Mouse (Mus musculus) layer of hippocampus, postnatal 10 days (tissue): ENCODE data around the gene Dkk1. TPM values are rescaled to one million over a fixed set of nuclear protein-coding genes. Genes with fewer than 3 reads are reported as not detected.
"Not testable (repeated sequence)": the region's sequence is repeated elsewhere in the genome, so short reads cannot be mapped to it uniquely, and the experiment has no call there.

Source experiments
- DNase-seq, 2 experiments: peaks; one replicate each; pipeline ENCODE4 v3.0.0; 2021; ENCODE audit warnings: low spot score in 2 of 2
- long read RNA-seq: library from polyadenylated mRNA; stranded (forward); transcript quantifications from one replicate; pipeline ENCODE4 v2.0.0, GENCODE M21; 2023
- total RNA-seq, 2 experiments: library from RNA; stranded (reverse); gene quantifications; 2 replicates each; pipeline ENCODE4 v1.2.3; 2021

The Dkk1 gene
- total RNA-seq: not detected
- long read RNA-seq: 0 reads

DNA sequence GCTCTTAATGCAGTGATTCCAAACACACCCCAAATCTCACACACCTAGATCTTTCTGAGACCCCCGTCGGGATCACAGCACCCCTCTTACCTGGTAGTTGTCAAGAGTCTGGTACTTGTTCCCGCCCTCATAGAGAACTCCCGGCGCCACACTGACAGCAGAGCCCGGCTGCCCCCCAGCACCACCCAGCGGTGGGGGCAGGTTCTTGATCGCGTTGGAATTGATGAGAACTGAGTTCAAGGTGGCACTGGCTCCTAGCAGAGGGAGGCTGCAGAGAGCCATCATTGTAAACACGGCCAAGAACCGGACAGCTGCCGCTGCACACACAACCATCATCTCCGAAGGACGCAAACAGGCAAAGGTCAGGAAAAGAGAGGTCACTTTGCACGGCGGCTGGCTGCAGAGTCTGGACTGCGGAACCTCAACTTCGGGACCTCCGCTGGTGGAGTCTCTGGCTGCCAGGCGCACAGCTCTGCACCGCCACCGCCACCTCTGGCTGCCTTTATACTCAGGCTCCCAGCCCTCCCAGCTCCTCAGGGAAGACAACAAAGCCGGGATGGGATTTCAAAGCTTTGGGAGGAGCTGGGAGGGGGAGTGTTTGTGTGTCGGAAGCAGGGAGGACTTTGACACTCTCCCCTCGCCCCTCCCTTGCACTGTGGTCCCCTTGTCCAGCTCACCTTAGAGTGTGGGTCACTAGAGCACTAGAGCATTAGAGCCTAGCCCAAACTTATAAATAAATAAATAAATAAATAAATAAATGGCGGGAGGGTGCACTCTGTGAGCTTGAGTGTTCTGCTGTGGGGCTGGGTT lies at the start of gene Dkk1:
Gene Dkk1 (minus strand): TSS at position 622 of the 810 bp plus-strand sequence.
- DNase-seq: peak in 1 of 2 experiments; percentile 29

DNA sequence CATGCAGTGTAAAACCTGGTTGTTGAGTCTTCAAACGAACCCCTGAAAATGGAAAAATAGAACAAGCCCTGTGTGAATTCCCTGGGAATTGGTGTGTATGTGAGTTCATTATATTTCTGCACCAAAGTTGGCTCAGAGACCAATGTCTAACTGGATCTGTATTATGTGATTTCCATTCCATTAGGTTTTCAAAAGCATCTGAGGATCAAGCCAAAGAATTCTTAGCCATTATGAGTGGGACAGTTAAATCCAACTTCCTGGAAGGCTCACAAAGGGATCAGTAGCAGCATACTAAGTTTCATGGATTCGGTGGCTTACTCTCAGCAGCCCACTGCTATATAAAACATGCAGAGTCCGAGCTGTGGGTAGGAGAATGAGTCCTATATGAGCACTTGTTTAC lies 36.9 kb upstream of the Dkk1 start:
- DNase-seq: no peak

DNA sequence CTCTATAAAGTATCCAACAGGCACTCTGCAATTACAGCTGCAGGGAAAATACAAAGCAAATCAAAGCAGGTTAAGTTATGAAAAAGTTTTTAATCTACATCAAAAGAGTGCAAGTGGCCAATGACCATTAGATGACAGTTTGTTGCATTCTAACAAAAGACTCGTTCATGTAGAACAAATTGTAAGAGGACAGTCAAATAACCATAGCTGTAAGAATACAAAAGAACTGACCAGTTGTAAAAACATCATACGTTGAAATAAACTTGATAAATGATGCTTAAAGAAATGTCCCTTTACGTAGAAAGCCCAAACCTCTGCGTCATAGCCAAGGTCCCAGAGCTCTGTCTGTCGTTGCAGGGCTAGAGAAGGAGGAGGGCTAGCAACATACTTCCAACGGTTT lies 15.1 kb upstream of the Dkk1 start:
- no peak for DNase-seq

DNA sequence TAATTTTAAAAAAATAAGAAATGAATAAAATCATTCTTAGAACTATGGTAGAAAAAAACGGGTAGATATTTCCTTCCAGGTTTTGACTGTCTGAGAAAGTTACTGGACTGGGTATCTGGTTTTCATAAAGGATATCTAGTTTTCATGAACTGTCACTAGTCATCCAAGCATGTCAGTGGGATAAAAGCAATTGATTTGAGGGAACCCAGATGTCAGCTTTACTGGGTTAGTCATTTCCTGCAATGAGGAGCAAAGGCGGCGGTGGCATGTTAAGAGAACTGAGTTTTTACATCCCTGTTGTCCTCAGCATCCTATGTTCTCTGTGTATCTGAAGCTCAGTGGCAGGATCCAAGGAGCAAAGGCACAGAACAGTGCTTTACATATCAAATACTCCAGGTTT lies 14.4 kb upstream of the Dkk1 start:
- DNase-seq: no peak

DNA sequence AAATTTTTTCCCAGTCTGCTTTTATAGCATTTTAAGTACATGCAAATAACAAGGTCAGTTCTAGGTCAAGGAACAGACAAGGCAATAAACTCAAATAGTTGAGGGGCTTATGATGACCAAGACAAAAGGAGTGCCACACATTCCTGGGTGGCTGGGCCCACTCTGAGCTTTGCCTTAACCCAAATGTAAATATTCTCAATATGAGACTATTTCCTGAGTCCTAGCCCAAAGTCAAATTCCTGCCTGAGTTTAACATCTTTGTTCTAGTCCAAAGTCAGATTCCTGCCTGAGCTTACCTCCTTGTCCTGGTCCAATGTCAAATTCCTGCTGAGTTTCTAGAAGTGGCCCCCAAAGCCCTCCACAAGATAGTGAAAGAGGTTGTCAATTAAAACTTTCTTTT lies 8.6 kb upstream of the Dkk1 start:
- no peak for DNase-seq

DNA sequence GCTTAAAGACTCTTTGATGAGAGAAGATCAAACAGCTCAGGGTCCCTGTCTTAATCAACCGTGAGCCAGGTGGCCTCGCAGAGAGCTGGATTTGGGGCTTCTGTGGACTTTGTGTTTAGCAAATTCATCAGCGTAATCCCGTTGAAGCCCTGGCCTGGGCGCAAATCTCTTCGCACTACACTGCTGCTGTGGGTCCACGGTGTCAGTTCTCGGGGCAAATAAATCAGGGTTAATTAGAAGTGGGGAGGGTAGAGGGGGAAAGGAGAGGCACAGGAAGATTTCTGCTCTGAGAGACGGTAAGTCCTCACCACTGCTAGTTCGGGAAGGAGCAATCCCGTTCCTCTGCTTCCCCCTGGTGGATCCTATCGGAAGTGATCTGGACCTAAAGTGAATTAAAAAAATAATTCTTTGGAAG lies 5.0 kb upstream of the Dkk1 start:
- DNase-seq: peak; percentile 83 to 86

DNA sequence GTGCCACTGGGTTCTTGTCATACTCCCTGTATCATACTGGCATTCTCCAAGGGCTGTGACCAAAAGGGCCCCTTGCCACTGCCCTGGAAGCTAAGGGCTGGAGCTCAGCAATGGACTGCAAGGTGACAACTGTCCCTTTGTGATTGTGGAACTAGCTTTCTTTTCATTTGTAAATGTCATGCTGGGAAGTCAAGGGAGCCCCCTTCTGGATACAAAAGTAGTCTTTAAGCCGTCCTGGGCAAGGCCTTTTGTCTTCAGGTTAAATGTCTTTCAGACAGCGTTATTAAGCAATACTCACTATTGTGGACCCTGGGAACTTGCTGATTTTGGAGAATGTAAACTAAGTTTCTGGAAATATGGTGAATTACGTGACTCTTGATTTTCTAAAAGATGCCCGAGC lies 4.3 kb upstream of the Dkk1 start:
- no peak for DNase-seq

DNA sequence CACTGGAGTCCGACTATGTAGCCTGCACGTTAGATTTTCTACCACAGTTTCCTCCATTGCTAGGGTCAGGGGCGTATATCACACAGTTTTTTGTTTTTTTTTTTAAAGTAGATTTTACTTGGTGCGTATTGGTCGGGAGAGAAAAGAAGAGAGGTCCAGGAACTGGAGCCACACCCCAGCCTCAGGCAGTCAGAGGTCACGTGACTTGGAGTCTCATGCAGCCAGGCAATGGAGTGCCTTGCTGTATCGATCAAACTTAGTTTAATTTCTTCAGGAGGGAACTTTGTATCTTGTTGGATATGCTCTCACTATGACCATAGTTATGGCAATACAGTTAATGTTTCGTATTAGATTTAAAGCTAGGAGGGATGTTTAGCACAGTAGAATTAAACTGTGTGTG lies 2.8 kb upstream of the Dkk1 start:
- DNase-seq: no peak

DNA sequence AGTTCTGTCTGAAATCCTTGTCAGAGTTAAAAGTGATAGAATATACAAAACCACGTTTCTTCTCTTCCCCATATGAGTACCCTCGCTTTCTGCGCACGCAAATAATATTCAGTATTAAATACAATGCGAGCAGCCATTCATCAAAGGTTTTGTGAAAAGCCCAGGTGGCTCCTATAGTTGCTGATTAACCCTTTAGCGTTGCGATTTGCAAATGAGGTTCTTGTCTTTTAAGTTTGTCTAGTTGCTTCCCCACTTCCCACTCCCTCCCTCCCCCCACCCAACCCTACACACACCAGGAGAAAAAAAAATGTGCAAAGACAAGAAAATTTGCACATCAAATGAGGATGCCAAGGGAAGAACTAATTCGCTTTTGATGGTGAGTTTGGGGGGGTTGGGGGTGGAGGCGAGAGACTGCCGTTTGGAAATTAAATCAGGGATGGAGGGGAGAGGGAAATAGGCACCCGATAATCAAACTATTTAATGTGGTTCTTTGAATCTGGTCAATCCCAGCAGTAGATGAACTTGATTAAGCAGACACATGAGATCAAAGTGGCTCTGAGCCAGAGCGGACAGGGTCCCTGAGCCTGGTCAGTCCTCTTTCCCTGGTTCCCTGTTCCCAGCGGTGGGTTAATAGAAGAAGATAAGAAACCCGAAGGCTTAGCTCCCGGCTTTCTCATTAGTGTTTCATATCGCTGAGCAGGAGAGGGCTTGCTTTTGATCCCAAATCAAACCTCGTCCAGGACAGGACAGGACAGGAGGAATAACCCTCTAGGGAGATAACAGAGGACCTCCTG lies 586 bp upstream of the Dkk1 start:
- DNase-seq: no peak

DNA sequence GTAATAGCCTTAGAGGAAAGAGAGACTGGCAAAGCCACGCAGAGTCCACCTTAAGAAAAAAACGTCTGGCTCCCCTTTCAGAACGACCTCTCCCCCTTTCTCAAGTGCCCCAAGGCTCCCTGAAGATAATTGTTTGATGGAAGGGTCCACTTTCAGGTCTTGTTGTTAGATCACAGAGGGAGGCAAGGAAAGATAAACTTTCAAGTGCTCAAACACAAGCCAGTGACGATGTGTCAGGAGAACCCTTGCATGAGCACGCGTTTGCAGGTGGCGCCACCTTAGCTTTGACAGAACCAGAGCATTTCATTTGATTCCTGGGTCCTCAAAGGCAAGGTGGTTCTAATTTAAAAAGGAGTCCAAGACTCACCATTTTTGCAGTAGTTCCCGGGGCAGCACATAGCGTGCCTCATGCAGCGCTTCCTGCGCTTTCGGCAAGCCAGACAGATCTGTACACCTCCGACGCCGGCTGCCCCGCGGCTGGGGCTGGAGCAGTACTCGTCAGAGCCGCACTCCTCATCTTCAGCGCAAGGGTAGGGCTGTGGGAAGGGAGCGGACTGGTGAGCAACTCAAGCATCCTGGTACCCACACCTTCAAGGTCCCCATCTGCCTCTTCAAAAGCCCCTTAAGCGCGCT lies 938 bp downstream of the Dkk1 start:
- no peak for DNase-seq

DNA sequence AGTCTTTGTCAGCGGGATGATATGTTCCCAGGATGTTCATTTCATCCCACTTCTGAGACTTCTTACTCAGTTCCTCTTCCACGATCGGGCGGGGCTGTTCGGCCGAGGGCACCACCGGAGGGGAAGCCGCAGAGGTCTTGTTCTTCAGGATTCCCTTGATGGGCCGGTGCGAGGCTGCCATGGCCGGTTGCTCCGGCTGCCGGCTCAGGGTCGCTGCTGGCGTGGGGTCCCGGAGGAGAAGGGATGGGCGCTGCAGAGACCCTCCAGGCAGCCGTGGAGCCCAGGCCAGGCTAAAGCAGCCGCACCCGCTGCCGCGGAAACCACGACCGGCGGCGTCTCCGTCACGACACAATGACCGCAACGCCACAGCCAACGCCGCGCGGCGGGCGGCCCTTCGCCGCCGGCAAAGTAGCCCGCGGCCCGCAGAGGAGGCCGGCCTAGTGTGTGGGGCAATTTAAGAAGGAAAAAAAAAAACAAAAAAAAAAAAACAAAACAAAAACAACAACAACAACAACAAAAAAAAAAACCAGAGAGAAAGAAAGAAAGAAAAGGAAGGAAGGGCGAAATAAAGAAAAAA lies 10.0 kb downstream of the Dkk1 start:
- DNase-seq: not testable (repeated sequence)

DNA sequence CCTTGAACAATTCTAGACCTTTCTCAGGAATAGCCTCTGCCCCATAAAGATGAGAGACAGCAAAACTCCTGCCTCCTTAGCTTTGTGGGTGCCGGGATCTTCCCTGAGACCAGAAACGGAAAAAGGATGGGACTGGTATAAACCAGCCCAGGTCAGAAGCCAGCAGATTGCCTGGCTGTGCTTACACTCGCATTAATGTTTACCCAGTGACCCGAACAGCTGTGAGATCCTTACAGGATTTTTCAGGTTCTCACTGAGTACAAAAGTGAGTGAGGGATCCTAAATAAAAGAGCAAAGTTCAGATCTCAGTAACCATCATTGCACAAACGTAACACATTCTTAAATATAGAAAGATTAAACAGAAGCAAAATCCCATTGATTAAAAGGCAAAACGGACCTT lies 32.7 kb downstream of the Dkk1 start:
- DNase-seq: no peak

DNA sequence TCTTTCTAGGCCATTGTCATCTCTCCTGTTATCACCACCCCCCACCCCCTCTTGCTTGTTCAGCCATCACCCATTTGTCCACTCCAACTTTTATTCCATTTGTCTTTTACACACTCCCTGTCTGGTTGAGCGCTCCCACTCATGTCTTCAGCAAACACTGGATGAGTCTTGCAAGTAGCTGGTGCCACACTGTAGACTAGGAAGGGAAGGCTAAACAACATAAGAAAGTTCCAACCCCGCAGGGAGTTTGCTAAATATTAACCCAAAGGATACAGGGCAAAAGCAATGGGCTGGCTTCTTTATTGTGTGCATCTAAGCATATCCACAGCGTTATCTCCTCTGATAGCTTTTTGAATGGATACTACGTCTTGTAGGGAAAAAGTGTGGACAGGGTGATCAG lies 39.0 kb downstream of the Dkk1 start:
- DNase-seq: no peak

DNA sequence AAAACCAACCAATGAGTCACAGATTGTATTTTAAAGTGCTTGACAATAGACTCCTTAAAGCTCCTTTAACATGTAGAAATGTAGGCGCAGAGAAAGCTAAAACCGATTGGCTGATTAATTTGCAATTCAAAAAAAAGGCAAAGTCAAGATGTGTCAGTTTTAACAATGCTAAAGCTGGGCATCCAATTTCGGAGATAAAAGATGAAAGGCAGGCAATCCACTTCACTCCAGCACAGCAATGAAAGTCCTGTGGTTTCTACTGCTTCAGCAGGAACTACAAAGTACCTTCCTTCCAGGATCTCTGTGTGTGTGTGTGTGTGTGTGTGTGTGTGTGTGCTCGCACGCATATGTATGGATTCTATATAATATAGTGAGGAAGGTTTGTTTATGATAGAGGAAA lies 44.0 kb downstream of the Dkk1 start:
- no peak for DNase-seq
